Mouse (Mus musculus): ENCODE results near the gene Sde2.

GRCm38 (mm10) chr1:180808831-180809230, 42.1 kb upstream of the Sde2 start:
- no peak for TF ChIP-seq CTCF (IDR thresholded peaks at IDR 0.05; ENCODE audit: low read depth)
- TF ChIP-seq EP300 (IDR thresholded peaks at IDR 0.05; ENCODE audit: low read depth), result no peak
